Mouse (Mus musculus): Measurements from ENCODE around the gene Akr1c20.

Gene Akr1c20

GRCm38 (mm10) chr13:4523201-4523838, at the start of gene Akr1c20:
TSS of gene Akr1c20 (minus strand) at chr13:4523345.
- DNase-seq = no peak

GRCm38 (mm10) chr13:4565996-4566395, 42.9 kb upstream of the Akr1c20 start:
- no peak for DNase-seq

- no peak for DNase-seq
Observed at GRCm38 (mm10) chr13:4560500-4560899, 37.4 kb upstream of the Akr1c20 start.

DNA sequence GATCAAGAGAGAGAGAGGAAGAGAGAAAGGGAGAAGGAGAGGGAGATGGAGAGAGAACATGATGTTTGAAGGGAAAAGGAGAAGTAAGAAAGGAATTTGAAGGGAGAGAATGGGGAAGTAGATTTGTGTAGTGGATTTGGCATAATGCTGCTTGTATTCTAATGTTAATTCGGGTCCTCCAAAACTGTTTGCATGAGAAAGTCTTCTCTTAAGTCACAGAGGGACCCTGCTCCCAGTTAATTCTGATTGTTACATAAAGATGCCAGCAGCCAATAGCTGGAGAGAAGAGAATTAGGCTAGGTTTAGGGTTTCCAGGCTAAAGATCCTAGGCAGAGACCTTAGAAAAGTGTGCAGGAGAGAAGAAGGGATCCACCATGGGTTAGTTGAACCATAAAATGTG, 36.0 kb upstream of the Akr1c20 start:
- DNase-seq = no peak

GRCm38 (mm10) chr13:4514811-4515210, 8.3 kb downstream of the Akr1c20 start:
- no peak for DNase-seq

- DNase-seq = no peak
Observed at GRCm38 (mm10) chr13:4467896-4468295, 55.2 kb downstream of the Akr1c20 start.

GRCm38 (mm10) chr13:4465641-4466040, 57.5 kb downstream of the Akr1c20 start:
- DNase-seq = no peak
